Mouse (Mus musculus) cortical plate, adult 2 months (tissue): ENCODE results near the gene Pqbp1.

ENCODE experiments used
- CTCF ChIP-seq: fragments of 200-500 bp; IDR thresholded peaks from 2 replicates; pipeline ENCODE4 v1.5.1; 2011; ENCODE audit warnings: mild to moderate bottlenecking, control low read depth, low read length; ENCODE audit not compliant: insufficient read depth; ENCODE audit errors: extremely low read depth
- POLR2A ChIP-seq: fragments of 200-500 bp; IDR thresholded peaks from 2 replicates; pipeline ENCODE4 v1.6.1; 2011; ENCODE audit warnings: mild to moderate bottlenecking, low read length, control low read depth; ENCODE audit not compliant: insufficient read depth; ENCODE audit errors: extremely low read depth

DNA sequence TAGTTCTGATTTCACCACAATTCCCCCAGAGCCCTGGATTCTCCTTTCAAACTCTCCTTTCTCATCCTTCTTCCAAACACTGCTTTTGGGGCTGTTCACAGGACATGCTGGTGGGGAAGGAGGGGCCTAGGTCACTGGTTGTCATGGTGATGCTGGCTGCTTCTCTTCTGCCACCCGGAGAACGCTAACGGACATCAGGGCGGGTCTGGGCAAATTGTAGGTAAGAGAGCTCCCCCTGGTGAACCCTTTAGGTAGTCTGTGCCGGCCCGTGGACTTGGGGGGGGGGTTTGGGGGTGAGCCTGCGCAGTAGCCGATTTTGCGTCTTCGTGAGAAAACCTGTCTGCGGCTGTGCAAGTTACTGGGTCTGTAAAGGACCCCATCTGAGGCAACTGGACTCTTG lies 19.2 kb downstream of the Pqbp1 start:
- TF ChIP-seq CTCF (peak; percentile 24; the same call in 1 of the 2 replicates), POLR2A (no peak)
